Mouse (Mus musculus) heart, postnatal 0 days (tissue): Measurements from ENCODE around the gene Clstn3. TPM values are rescaled to one million over a fixed set of nuclear protein-coding genes. Genes with fewer than 3 reads are reported as not detected.
A peak's percentile ranks its signal among the peaks of the same experiment; 100 is the strongest.
"Not testable (repeated sequence)": the region's sequence is repeated elsewhere in the genome, so short reads cannot be mapped to it uniquely, and the experiment has no call there.

Source experiments
- ATAC-seq: fragments of 200-750 bp; cut with Nextera tagmentation; 2 replicates; pipeline ENCODE4 v1.8.0; 2017; ENCODE audit warnings: low read depth, moderate number of reproducible peaks, moderate library complexity; ENCODE audit not compliant: insufficient read depth
- DNase-seq: peaks from one replicate; pipeline ENCODE4 v3.0.0-alpha.2; 2016; ENCODE audit warnings: low spot score
- H3K27ac ChIP-seq: fragments of 300-500 bp; sonication (generic); 2 replicates; pipeline ENCODE4 v1.5.1; 2014; ENCODE audit warnings: low read depth, mild to moderate bottlenecking
- H3K27me3 ChIP-seq: fragments of 300-500 bp; sonication (generic); 2 replicates; pipeline ENCODE4 v1.6.1; 2014; ENCODE audit warnings: low read length, mixed read lengths; ENCODE audit not compliant: control insufficient read depth, insufficient read depth
- H3K36me3 ChIP-seq: fragments of 300-500 bp; sonication (generic); replicated peaks from 2 replicates; pipeline ENCODE4 v1.6.1; 2014; ENCODE audit warnings: low read length, mixed read lengths; ENCODE audit not compliant: control insufficient read depth, insufficient read depth
- H3K4me1 ChIP-seq: fragments of 300-500 bp; sonication (generic); 2 replicates; pipeline ENCODE4 v1.6.1; 2014; ENCODE audit warnings: antibody characterized with exemption; ENCODE audit not compliant: control insufficient read depth, insufficient read depth
- H3K4me2 ChIP-seq: fragments of 300-500 bp; sonication (generic); 2 replicates; pipeline ENCODE4 v1.6.1; 2014; ENCODE audit warnings: low read depth, mild to moderate bottlenecking, low read length, moderate library complexity
- H3K4me3 ChIP-seq: fragments of 300-500 bp; sonication (generic); 2 replicates; pipeline ENCODE4 v1.5.1; 2014; ENCODE audit warnings: low read depth, low read length
- H3K9ac ChIP-seq: fragments of 300-500 bp; sonication (generic); replicated peaks from 2 replicates; pipeline ENCODE4 v1.6.1; 2014; ENCODE audit warnings: low read depth, low read length, mixed read lengths
- H3K9me3 ChIP-seq: fragments of 300-500 bp; sonication (generic); replicated peaks from 2 replicates; pipeline ENCODE4 v1.6.1; 2016; ENCODE audit warnings: low read length; ENCODE audit not compliant: control insufficient read depth
- CTCF ChIP-seq: IDR thresholded peaks from 2 replicates; pipeline ENCODE4 v1.5.1; 2016; ENCODE audit warnings: antibody characterized with exemption, control low read depth, low read depth
- EP300 ChIP-seq: IDR thresholded peaks from 2 replicates; pipeline ENCODE4 v1.6.1; 2016; ENCODE audit warnings: antibody characterized with exemption, low read depth
- WGBS: fragments of 180-500 bp; shearing (Covaris S2); extraction: QIAGEN DNeasy Blood & Tissue Kit; methylation state at CpG from one replicate; pipeline ENCODE4 v1.1.7; 2014; 5-methylcytosine and 5-hydroxymethylcytosine counted together
- polyA plus RNA-seq: library from polyadenylated mRNA; unstranded; fragments of >200 nt; fragmentation: Nextera tagmentation; extraction: Ambion mirVana; gene quantifications from 2 replicates; pipeline ENCODE4 v1.2.1, GENCODE M21; 2015
- total RNA-seq: library from RNA; depleted of rRNA; stranded (reverse); fragments of >200 nt; gene quantifications from 2 replicates; pipeline ENCODE4 v1.2.3, GENCODE M21; 2014; ENCODE audit warnings: low replicate concordance

Clstn3 gene
- total and polyA plus RNA-seq, 2 experiments from 2014 or later: 0.16 to 0.84 TPM

- Histone ChIP-seq H3K27ac (no peak overlapping the region), H3K4me1 (peaks cover 9% of the 10 kb centered on the region; the same call in 1 of the 2 replicates), H3K9me3 (no peaks in the 10 kb centered on the region), H3K4me3 (no peak overlapping the region), H3K9ac (no peak overlapping the region), H3K27me3 (no peaks in the 10 kb centered on the region), H3K36me3 (no peaks in the 10 kb centered on the region), H3K4me2 (no peak overlapping the region)
- ATAC-seq: no peak
- TF ChIP-seq EP300 (no peak), CTCF (no peak)
- WGBS: 83% methylated on average over 3 of the region's 3 CpGs
- DNase-seq: no peak
These were observed 14.4 kb upstream of the Clstn3 start for GRCm38 (mm10) chr6:124478874-124479572.

- Histone ChIP-seq H3K9ac (no peak overlapping the region), H3K9me3 (no peaks in the 10 kb centered on the region), H3K4me2 (no peak overlapping the region), H3K4me3 (no peak overlapping the region), H3K27ac (no peak overlapping the region), H3K27me3 (no peaks in the 10 kb centered on the region), H3K36me3 (no peaks in the 10 kb centered on the region), H3K4me1 (peaks cover 9% of the 10 kb centered on the region; the same call in 1 of the 2 replicates)
- peak; percentile 42 for ATAC-seq
- no peak for TF ChIP-seq CTCF
- DNase-seq: peak; percentile 54
- WGBS: 38% methylated on average over 17 of the region's 17 CpGs
These were observed 13.5 kb upstream of the Clstn3 start for GRCm38 (mm10) chr6:124477922-124478651.

GRCm38 (mm10) chr6:124477221-124477655 lies 12.6 kb upstream of the Clstn3 start:
- no peak for TF ChIP-seq EP300
- no peak for TF ChIP-seq CTCF
- no peak overlapping the region for H3K4me2 ChIP-seq
- DNase-seq (no peak), ATAC-seq (no peak)
- H3K4me3 ChIP-seq: no peak overlapping the region
- H3K27me3 ChIP-seq: no peaks in the 10 kb centered on the region
- no peaks in the 10 kb centered on the region for H3K36me3 ChIP-seq
- no peak overlapping the region for H3K9ac ChIP-seq
- 71% methylated on average over 5 of the region's 5 CpGs for WGBS
- H3K4me1 ChIP-seq: peaks cover 9% of the 10 kb centered on the region; the same call in 1 of the 2 replicates
- H3K27ac ChIP-seq: no peak overlapping the region
- H3K9me3 ChIP-seq: no peaks in the 10 kb centered on the region

- Histone ChIP-seq H3K4me3 (no peak overlapping the region), H3K9ac (no peak overlapping the region), H3K36me3 (no peaks in the 10 kb centered on the region), H3K4me1 (peaks cover 9% of the 10 kb centered on the region; the same call in 1 of the 2 replicates), H3K4me2 (no peak overlapping the region), H3K9me3 (no peaks in the 10 kb centered on the region), H3K27ac (no peak overlapping the region), H3K27me3 (no peaks in the 10 kb centered on the region)
- WGBS: 84% methylated on average over 11 of the region's 11 CpGs
- no peak for ATAC-seq
- TF ChIP-seq EP300 (no peak), CTCF (no peak)
- no peak for DNase-seq
These were observed 12.2 kb upstream of the Clstn3 start for GRCm38 (mm10) chr6:124476796-124477195.

GRCm38 (mm10) chr6:124476216-124476615 lies 11.6 kb upstream of the Clstn3 start:
- no peak overlapping the region for H3K27ac ChIP-seq
- no peak overlapping the region for H3K9ac ChIP-seq
- DNase-seq (no peak), ATAC-seq (no peak)
- no peak for TF ChIP-seq CTCF
- 82% methylated on average over 7 of the region's 7 CpGs for WGBS
- no peak overlapping the region for H3K4me3 ChIP-seq
- no peaks in the 10 kb centered on the region for H3K9me3 ChIP-seq
- no peak overlapping the region for H3K4me2 ChIP-seq
- H3K36me3 ChIP-seq: no peaks in the 10 kb centered on the region
- H3K4me1 ChIP-seq: peaks cover 9% of the 10 kb centered on the region; the same call in 1 of the 2 replicates
- no peaks in the 10 kb centered on the region for H3K27me3 ChIP-seq

- H3K27ac ChIP-seq, DNase-seq, ATAC-seq, H3K4me2 ChIP-seq, H3K27me3 ChIP-seq, H3K9me3 ChIP-seq, H3K4me3 ChIP-seq, H3K9ac ChIP-seq, H3K36me3 ChIP-seq, H3K4me1 ChIP-seq: not testable (repeated sequence)
- WGBS: 90% methylated on average over 8 of the region's 11 CpGs
These were observed 10.9 kb upstream of the Clstn3 start for GRCm38 (mm10) chr6:124475335-124476075.
